Mouse (Mus musculus) brain, embryonic 18.5 days (tissue): ENCODE data around the gene Grhl3.
"Not testable (repeated sequence)": the region's sequence is repeated elsewhere in the genome, so short reads cannot be mapped to it uniquely, and the experiment has no call there.

Source experiments
- DNase-seq: peaks from one replicate; pipeline ENCODE4 v3.0.0-alpha.2; 2012; ENCODE audit warnings: low read depth, low spot score

Gene Grhl3

DNA sequence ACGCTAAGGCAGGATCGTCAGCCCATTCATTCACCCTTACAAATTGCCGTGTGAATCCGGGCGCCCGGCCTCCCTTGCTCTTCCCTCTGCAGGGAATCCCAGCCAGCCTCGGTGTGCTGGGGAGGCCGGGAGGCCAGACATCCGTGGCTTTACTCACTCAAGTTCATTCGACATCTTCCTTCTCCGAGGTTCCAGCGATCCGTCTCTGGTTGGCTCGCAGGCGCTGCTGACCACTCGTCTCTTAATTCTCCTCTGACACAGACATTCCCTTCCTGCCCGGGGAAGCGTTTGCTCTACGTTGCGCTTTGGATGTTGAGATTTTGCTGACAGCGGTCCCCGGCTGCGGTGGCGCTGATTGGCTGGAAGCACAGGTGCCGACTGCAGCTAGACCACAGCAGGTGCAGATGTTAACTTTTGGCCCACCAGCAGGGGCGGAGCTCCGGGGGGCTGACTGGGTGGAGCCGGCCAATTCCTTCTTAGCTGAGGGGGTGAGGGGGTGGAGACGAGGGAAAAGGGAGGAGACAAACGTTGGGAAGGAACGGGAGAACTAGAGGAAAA, at the start of gene Grhl3:
Gene Grhl3, minus strand, starts transcription at position 380 of the 558 bp plus-strand sequence.
- DNase-seq: no peak

DNA sequence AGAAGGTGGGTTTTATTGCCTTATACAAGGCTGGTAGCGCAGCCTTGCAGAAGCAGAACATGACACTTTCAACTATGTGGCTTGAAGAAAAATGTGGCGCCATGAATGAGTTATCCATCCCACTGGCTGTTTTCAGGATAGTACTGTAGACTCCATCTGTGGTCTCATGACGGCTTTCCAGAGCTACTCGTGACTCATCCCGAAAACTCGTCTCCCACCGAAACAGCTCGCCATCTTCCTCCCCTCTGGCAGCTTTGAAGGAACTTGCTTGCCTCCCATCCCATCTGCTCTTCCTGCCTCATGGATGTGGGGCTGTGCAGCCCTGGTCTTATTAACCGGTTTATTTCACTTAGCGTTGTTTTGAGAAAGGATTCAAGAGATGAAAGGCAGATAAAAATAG, 48.9 kb upstream of the Grhl3 start:
- DNase-seq: no peak

GRCm38 (mm10) chr4:135620461-135620860, 47.0 kb upstream of the Grhl3 start:
- no peak for DNase-seq

GRCm38 (mm10) chr4:135617783-135618470, 44.5 kb upstream of the Grhl3 start:
- no peak for DNase-seq

GRCm38 (mm10) chr4:135617038-135617437, 43.6 kb upstream of the Grhl3 start:
- DNase-seq: no peak

- not testable (repeated sequence) for DNase-seq
Observed at GRCm38 (mm10) chr4:135615307-135615706, 41.9 kb upstream of the Grhl3 start.

- DNase-seq: no peak
Observed at GRCm38 (mm10) chr4:135609986-135610385, 36.6 kb upstream of the Grhl3 start.

- DNase-seq: no peak
Observed at GRCm38 (mm10) chr4:135607979-135608885, 34.8 kb upstream of the Grhl3 start.

DNA sequence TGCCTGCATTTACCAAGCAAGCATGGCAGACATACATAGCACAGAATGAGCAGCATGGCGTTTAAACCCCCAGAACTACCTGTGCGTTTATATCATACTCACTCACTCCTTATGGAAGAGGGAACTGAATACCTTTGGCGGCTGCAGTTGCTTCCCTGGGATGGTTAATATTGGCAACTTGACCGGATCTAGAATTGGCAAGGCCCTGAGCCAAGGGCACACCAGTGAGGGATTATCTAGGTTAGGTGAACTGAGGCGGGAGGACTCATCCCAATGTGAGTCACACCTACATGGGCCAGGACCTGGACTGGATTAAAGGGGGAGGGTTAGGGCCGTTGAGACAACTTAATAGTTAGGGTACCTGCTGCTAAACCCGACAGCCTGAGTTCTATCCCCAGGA, 32.8 kb upstream of the Grhl3 start:
- DNase-seq: no peak

DNA sequence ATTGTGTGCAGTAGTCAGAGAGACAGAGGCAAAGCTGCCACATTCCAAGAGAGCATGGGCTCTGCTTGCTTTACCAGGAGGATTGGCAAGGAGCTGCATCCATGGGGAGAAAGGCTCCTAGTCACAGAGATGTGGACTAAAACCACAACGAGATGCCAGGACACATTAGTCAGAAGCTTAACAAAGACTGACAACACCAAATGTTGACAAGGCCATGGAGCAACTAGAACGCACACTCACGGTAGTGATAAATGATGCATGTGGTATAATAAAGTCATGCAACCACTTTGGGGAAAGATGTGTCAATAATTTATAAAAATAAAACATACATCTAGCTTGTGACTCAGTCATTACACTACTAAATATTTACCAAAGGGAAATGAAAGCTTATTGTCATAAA, 28.1 kb upstream of the Grhl3 start:
- no peak for DNase-seq

GRCm38 (mm10) chr4:135599497-135600182, 26.2 kb upstream of the Grhl3 start:
- no peak for DNase-seq

DNA sequence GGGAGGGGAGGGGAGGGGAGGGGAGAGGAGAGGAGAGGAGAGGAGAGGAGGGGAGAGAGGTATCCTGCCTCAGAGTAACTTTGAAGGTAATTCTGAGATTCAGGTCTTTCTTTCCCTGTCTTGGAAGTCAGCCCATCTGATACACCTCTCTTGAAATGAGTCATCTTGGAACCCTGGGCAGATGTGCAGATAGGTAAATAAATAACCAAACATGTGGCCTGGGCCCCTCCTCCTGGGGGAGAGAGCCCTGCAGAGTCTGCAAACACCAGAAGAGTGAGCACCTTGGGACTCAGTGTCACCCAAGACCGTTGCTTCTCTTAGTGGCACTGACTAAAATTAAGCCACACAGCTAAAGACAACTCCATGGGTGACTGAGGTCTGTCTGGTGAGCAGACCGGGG, 25.6 kb upstream of the Grhl3 start:
- no peak for DNase-seq

DNA sequence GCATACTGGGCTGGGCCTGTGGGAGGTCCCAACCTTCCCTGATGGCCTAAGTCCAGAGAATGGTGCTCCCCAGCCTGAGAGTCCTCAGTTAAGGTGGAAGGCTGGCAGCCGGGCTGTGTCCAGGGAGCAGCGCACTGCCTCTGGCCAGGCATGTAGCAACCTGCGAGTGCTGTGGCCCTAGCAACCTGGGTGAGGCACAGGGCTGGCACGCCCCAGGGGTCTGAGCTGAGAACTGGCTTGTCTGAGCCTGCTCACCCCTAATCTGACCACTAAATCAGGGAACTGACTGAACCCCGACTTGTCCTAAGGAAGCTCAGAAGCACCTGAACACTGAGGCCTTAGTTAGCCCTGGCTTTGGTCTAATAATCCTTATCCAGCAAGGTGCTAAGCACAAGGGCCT, 24.1 kb upstream of the Grhl3 start:
- DNase-seq: no peak

- no peak for DNase-seq
Observed at GRCm38 (mm10) chr4:135595943-135596342, 22.5 kb upstream of the Grhl3 start.

- DNase-seq: no peak
Observed at GRCm38 (mm10) chr4:135591610-135592304, 18.3 kb upstream of the Grhl3 start.

DNA sequence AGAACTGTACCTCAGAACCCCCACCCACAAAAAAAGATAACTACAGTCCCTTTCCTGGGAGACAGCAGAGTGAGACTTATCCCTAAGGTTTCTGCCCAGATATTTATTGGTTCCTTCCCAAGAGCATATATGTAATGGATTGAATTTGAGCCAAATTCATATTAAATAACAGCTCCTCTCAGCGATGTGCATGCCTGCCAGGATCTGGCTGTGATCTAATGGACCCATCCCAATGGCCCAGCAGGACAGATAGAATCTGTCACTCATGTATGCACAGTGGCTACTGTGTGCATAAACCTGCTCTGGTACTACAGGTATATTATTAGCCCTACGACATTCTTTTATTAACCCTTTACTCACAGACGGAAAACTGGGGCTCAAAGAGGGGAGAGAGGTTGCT, 17.7 kb upstream of the Grhl3 start:
- no peak for DNase-seq

DNA sequence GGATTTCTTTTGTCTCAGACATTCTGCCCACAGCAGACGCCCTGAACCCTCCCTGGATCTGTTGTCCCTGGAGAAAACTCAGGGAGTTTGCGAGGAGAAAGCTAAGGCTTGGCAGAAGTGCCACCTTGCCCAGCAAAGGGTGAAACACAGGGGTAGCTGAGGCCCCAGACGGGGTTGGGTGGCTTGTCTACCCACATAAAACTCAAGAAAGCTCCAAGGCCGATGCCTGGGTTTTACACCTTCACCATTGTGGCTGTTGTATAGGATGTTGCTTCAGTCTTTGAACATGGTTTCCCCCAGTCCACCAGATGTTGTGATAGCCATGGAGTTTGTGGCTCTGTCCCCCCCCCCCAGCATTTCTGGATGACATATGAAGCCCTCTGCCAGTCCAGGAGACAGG, 11.4 kb upstream of the Grhl3 start:
- DNase-seq: no peak

DNA sequence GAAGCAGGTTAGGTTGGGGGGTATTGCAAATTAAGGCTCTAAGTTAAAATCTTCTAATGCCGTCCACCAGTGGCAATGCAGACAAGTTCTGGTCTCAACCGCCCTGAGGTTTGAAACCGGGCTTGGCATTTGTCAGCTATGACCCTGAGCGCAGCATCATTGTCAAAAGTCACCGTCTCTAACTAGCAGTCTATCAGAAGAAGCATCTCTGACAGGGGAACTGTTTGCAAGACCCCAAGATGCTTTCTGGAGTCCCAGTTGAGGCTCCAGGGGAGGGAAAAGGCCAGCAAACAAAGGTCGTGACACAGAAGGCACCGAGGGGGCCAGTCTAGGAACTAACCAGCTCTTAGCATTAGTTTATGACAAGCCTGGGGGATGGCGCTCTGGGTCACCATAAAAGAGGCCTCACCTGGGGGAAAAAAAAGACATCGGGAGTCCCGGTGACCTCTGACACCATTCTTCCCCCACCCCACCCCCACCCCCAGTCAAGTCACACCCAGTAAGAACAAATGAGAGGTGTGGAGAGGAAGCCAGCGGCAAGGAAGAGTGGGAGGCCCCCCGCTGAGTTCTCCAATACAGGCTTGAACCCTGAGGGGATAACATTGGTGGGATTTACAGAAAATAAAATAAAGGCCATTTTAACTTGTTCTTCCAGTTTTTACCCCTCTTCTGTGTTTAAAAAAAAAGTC, 7.9 kb upstream of the Grhl3 start:
- DNase-seq: no peak

DNA sequence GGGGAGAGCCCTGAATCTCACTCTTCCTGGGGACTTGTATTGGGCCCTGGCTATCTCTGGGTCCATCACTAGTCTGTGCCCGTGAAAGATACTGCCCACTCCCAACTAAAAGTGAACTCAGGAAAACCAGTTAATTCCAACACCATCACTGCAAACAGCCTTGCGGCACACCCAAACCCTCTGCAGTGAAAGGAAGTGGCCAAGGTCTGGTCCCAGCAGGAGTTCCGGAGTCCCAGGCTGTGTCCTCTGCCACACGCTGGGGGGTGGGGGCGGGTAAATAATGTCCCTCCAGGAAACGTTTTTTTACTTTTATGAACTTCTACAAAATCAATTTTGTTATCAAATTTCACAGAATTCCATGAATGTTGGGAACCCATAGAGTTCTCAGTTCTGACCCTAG, 6.3 kb upstream of the Grhl3 start:
- DNase-seq: no peak

GRCm38 (mm10) chr4:135578490-135578889, 5.1 kb upstream of the Grhl3 start:
- DNase-seq: no peak
